Mouse (Mus musculus) CD4-positive helper T cell, adult 2 months (primary cell): ENCODE data around the gene Fam227b.
A peak's percentile ranks its signal among the peaks of the same experiment; 100 is the strongest.

Source experiments
- DNase-seq: peaks from one replicate; pipeline ENCODE4 v3.0.0-alpha.2; 2012; ENCODE audit warnings: low read depth, missing footprints, low spot score

Gene Fam227b

GRCm38 (mm10) chr2:126006088-126006487 is 145.7 kb downstream of the Fam227b start:
- DNase-seq = peak; percentile 15

GRCm38 (mm10) chr2:126002291-126002690 is 149.5 kb downstream of the Fam227b start:
- no peak for DNase-seq

- no peak for DNase-seq
Measured at GRCm38 (mm10) chr2:125975808-125976345, 175.9 kb downstream of the Fam227b start.

GRCm38 (mm10) chr2:125975206-125975605 is 176.6 kb downstream of the Fam227b start:
- DNase-seq = no peak

- no peak for DNase-seq
Measured at GRCm38 (mm10) chr2:125973207-125973606, 178.6 kb downstream of the Fam227b start.

- DNase-seq = no peak
Measured at GRCm38 (mm10) chr2:125968811-125969210, 183.0 kb downstream of the Fam227b start.

GRCm38 (mm10) chr2:125948195-125948594 is 203.6 kb downstream of the Fam227b start:
- no peak for DNase-seq

GRCm38 (mm10) chr2:125943301-125943700 is 208.5 kb downstream of the Fam227b start:
- DNase-seq = no peak

GRCm38 (mm10) chr2:125941111-125941785 is 210.6 kb downstream of the Fam227b start:
- no peak for DNase-seq

GRCm38 (mm10) chr2:125938993-125939642 is 212.7 kb downstream of the Fam227b start:
- no peak for DNase-seq

GRCm38 (mm10) chr2:125936396-125936795 is 215.4 kb downstream of the Fam227b start:
- DNase-seq = no peak

GRCm38 (mm10) chr2:125933977-125934376 is 217.8 kb downstream of the Fam227b start:
- no peak for DNase-seq
